Mouse (Mus musculus) limb, embryonic 10.5 days (tissue): ENCODE data around the gene Dcaf7. TPM values are rescaled to one million over a fixed set of nuclear protein-coding genes. Genes with fewer than 3 reads are reported as not detected.

Source experiments
- DNase-seq: peaks from one replicate; pipeline ENCODE4 v3.0.0-alpha.2; 2017; ENCODE audit warnings: low spot score
- H3K27ac ChIP-seq: fragments of 300-500 bp; sonication (generic); 2 replicates; pipeline ENCODE4 v1.5.1; 2016; ENCODE audit warnings: mild to moderate bottlenecking
- H3K27me3 ChIP-seq: fragments of 300-500 bp; sonication (generic); 2 replicates; pipeline ENCODE4 v1.6.1; 2016; ENCODE audit warnings: low read depth, mild to moderate bottlenecking; ENCODE audit not compliant: poor library complexity, severe bottlenecking
- H3K36me3 ChIP-seq: fragments of 300-500 bp; sonication (generic); 2 replicates; pipeline ENCODE4 v1.6.1; 2016; ENCODE audit warnings: mild to moderate bottlenecking, moderate library complexity
- H3K4me1 ChIP-seq: fragments of 300-500 bp; sonication (generic); 2 replicates; pipeline ENCODE4 v1.6.1; 2016
- H3K4me3 ChIP-seq: fragments of 300-500 bp; sonication (generic); 2 replicates; pipeline ENCODE4 v1.5.1; 2016; ENCODE audit warnings: mild to moderate bottlenecking, moderate library complexity
- H3K9me3 ChIP-seq: fragments of 300-500 bp; sonication (generic); replicated peaks from 2 replicates; pipeline ENCODE4 v1.6.1; 2016; ENCODE audit warnings: mild to moderate bottlenecking
- WGBS: fragments of 180-500 bp; shearing (Covaris S2); methylation state at CpG from one replicate; pipeline ENCODE4 v1.1.7; 2016; 5-methylcytosine and 5-hydroxymethylcytosine counted together
- polyA plus RNA-seq: library from polyadenylated mRNA; unstranded; fragments of >200 nt; fragmentation: Nextera tagmentation; extraction: Ambion mirVana; gene quantifications from 2 replicates; pipeline ENCODE4 v1.2.1, GENCODE M21; 2016

Gene Dcaf7
- polyA plus RNA-seq, 1 experiment from 2014 or later = 95.1 TPM

- Histone ChIP-seq H3K36me3 (no peaks in the 10 kb centered on the region), H3K9me3 (no peaks in the 10 kb centered on the region), H3K4me1 (peaks cover 19% of the 10 kb centered on the region), H3K27me3 (no peaks in the 10 kb centered on the region), H3K4me3 (peak within 1 kb of the TSS; percentile 98), H3K27ac (peak within 1 kb of the TSS; percentile 96)
- WGBS = under 1% methylated on average over 69 of the region's 69 CpGs
- peak; percentile 93 for DNase-seq
These were observed 47.3 kb downstream of the Dcaf7 start, which contains the start of gene Map3k3 for GRCm38 (mm10) chr11:106083708-106084701. TSS of gene Map3k3 (plus strand) at chr11:106084613.

DNA sequence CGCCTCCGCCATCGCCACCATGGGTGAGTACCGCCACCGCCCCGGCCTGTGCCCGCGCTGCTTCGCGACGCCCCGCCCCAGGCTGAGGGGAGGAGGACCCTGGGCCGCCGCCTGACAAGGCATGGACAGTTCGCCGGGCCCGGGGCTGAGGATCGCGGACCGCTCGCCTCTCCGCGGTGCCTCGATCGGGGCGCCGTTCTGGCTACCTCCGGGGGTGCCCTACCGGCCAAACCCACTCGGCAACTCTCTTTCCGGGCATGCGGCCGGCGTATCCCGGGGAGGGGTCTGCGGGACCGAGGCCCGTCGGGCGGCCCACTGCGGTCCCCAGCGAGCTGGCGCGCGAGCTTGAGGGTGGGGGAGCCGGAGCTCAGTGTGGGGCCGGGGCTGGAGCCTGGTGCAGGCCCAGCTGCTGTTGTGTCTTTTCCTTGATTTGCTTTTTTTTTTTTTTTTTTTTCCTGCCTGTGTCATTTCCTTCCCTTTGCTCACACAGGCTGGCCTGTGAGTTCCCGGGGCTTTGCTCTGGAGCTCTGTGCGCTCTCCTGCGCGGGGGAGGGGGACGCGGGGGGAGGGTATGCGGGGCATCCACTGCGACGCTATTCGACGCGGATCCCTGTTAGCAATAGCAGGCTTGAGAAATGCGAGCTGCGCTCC lies 48.4 kb downstream of the Dcaf7 start:
- WGBS = under 1% methylated on average over 58 of the region's 61 CpGs
- Histone ChIP-seq H3K4me3 (peak overlapping the region; percentile 98), H3K36me3 (no peaks in the 10 kb centered on the region), H3K27me3 (no peaks in the 10 kb centered on the region), H3K27ac (peak overlapping the region; percentile 96), H3K4me1 (peaks cover 19% of the 10 kb centered on the region), H3K9me3 (no peaks in the 10 kb centered on the region)
- DNase-seq = peak; percentile 87

DNA sequence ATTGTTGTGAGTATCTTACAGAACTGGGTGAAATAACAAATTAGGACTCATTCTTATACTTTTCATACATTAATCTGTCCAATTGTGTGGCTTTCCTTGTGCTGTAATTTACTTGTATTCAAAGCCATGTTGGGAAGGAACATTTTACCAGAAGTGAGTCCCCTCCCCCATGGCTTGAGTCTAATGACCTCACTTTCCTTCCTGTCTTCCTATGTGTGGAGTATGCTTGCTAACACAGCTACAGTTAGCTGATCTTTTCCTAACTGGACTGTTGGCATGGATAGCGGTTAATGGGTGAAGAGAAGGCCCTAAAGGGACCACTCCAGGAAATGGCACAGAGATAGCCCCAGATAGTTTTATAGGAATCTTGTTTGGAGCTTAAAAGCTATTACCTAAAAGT lies 61.6 kb downstream of the Dcaf7 start:
- DNase-seq = no peak
- H3K9me3 ChIP-seq = no peaks in the 10 kb centered on the region
- WGBS = 82% methylated on average over 1 of the region's 1 CpGs
- H3K4me3 ChIP-seq = no peak overlapping the region
- H3K36me3 ChIP-seq = peaks cover 21% of the 10 kb centered on the region; the same call in 1 of the 2 replicates
- H3K4me1 ChIP-seq = peaks cover 3% of the 10 kb centered on the region; the same call in 1 of the 2 replicates
- peaks cover 23% of the 10 kb centered on the region; the same call in 1 of the 2 replicates for H3K27me3 ChIP-seq
- no peak overlapping the region for H3K27ac ChIP-seq

GRCm38 (mm10) chr11:106102866-106103265 lies 66.2 kb downstream of the Dcaf7 start:
- Histone ChIP-seq H3K4me1 (no peaks in the 10 kb centered on the region), H3K27ac (no peak overlapping the region), H3K27me3 (peaks cover 34% of the 10 kb centered on the region; the same call in 1 of the 2 replicates), H3K9me3 (no peaks in the 10 kb centered on the region), H3K36me3 (peaks cover 21% of the 10 kb centered on the region; the same call in 1 of the 2 replicates), H3K4me3 (no peak overlapping the region)
- 93% methylated on average over 3 of the region's 3 CpGs for WGBS
- no peak for DNase-seq

DNA sequence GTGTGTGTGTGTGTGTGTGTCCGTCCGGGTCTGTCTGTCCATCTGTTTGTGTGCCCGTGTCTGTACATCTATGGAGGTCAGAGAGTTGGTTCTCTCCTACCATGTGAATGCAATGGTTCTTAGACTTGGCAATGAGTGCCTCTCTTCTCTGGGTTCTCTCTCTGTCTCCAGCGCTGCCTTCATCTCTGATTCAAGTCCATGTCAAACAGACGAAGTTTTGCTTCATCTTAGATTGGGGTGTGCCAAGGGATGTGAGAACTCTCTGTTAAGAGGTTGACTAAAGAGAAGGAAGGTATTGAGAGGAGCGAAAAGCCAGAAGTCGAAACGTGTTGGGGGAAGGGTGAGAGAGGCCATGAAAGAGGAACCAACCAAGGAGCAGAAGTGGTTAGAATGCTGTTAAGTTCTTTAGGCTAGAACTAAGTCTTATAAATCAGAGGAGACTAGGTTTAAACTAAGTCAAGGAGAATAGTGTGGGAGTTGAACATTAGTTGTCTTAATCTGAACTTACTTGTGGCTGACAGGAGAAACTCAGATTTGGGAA lies 69.4 kb downstream of the Dcaf7 start:
- peaks cover 15% of the 10 kb centered on the region for H3K36me3 ChIP-seq
- no peak for DNase-seq
- H3K27ac ChIP-seq = no peak overlapping the region
- WGBS = 86% methylated on average over 8 of the region's 8 CpGs
- peaks cover 29% of the 10 kb centered on the region; the same call in 1 of the 2 replicates for H3K27me3 ChIP-seq
- H3K4me1 ChIP-seq = no peaks in the 10 kb centered on the region
- no peaks in the 10 kb centered on the region for H3K9me3 ChIP-seq
- no peak overlapping the region for H3K4me3 ChIP-seq

Other genes with a start within 250 kb of the Dcaf7 start
- 6.2 and 7.1 TPM in 2 replicates for gene Cyb561, start 83.5 kb upstream of the Dcaf7 start, polyA plus RNA-seq
- gene Ace, start 68.9 kb upstream of the Dcaf7 start, polyA plus RNA-seq = 0.08 and 0.16 TPM in 2 replicates
- gene Ace3, start 42.2 kb upstream of the Dcaf7 start, polyA plus RNA-seq = not detected in 2 replicates
- 0.24 and 0.36 TPM in 2 replicates for gene Kcnh6, start 28.7 kb upstream of the Dcaf7 start, polyA plus RNA-seq
- 14.3 and 14.6 TPM in 2 replicates for gene Taco1, start 29.2 kb downstream of the Dcaf7 start, polyA plus RNA-seq
- gene Map3k3, start 47.7 kb downstream of the Dcaf7 start, polyA plus RNA-seq = 21.6 and 23.3 TPM in 2 replicates
- gene Gm10840, start 124.0 kb downstream of the Dcaf7 start, polyA plus RNA-seq = 1.0 TPM in 1 of 2 replicates, not detected in the other
- 603 and 638 TPM in 2 replicates for gene Limd2, start 124.0 kb downstream of the Dcaf7 start, polyA plus RNA-seq
- 37.8 and 45.3 TPM in 2 replicates for gene Strada, start 165.3 kb downstream of the Dcaf7 start, polyA plus RNA-seq
- gene Ccdc47, start 179.5 kb downstream of the Dcaf7 start, polyA plus RNA-seq = 57.4 and 60.1 TPM in 2 replicates
- gene Ddx42, start 180.1 kb downstream of the Dcaf7 start, polyA plus RNA-seq = 94.9 and 108 TPM in 2 replicates
- 85.6 and 91.1 TPM in 2 replicates for gene Ftsj3, start 219.2 kb downstream of the Dcaf7 start, polyA plus RNA-seq
- 415 and 441 TPM in 2 replicates for gene Psmc5, start 219.3 kb downstream of the Dcaf7 start, polyA plus RNA-seq
- gene Smarcd2, start 236.1 kb downstream of the Dcaf7 start, polyA plus RNA-seq = 66.4 and 72.6 TPM in 2 replicates
- gene Tcam1, start 239.8 kb downstream of the Dcaf7 start, polyA plus RNA-seq = 0.18 and 0.36 TPM in 2 replicates